Mouse (Mus musculus): ENCODE data around the gene Ahcyl1. TPM values are rescaled to one million over a fixed set of nuclear protein-coding genes. Genes with fewer than 3 reads are reported as not detected.

The Ahcyl1 gene
- 131 and 141 TPM in 2 replicates for polyA plus RNA-seq (2014; fragmentation: Nextera tagmentation; extraction: Ambion mirVana)

DNA sequence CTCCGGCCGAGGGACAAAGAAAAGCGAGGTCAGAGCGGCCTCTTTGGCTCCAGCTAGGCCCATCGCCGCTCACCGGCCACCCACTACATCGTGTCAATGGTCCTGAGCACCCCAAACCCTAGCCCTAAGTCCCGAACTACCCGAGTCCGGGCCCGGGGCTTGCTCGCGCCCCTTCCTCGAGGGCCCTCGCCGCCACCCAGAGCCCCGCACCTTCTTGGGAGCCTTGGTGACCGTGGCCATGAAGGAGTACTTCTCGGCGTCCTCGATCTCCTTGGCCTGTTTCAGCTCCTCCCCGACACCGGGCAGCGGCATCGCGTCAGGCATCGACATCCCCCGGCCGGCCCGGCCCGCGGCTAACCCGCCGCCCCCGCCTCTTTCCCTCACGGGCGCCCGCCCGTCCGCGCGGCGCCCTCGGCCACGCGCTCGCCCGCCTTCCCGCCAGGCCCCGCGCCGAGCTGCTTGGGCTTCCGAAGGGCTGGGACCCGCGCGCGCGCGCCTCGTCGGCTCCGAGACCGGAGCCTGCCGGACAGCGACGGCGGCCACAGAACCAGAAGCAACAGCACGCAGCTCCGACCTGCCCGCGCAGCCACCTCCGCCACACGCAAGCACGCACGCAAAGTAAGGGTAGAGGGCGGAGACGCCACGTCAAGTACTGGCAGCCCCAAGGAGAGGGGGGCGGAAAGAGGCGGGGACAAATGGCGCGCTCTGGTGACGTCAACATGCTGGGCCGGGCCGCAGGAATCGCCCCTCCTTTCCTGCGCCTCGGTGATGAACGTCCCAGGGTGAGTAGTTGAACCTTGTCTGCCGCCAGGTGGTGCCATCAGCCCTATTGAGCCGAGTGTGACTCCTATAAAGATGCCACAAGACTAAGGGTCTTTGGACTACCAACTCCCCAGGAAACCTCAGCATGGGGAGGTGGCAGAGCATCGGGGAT lies at the start of gene Ahcyl1:
TSS of gene Ahcyl1 (minus strand) at position 613 of the 934 bp plus-strand sequence.
- Histone ChIP-seq H3K4me3 (replicated peaks; ENCODE audit: low read length) (peak within 1 kb of the TSS; percentile 66), H3K4me2 (replicated peaks) (peak within 1 kb of the TSS; percentile 95), H3K9ac (peak within 1 kb of the TSS; percentile 85), H3K27ac (peak within 1 kb of the TSS; percentile 91), H3K27me3 (ENCODE audit: control insufficient read depth, insufficient read depth, low read length) (no peaks in the 10 kb centered on the region), H3K4me1 (replicated peaks; ENCODE audit: control insufficient read depth, insufficient read depth, low read length) (peaks cover 37% of the 10 kb centered on the region), H3K36me3 (replicated peaks; ENCODE audit: control insufficient read depth, insufficient read depth) (no peaks in the 10 kb centered on the region), H3K9me3 (ENCODE audit: control insufficient read depth, low read length) (no peaks in the 10 kb centered on the region)
- under 1% methylated on average over 92 of the region's 93 CpGs for WGBS
- DNase-seq (ENCODE audit: low spot score) (peak; percentile 99), ATAC-seq (ENCODE audit: low FRiP score) (peak; percentile 99)

DNA sequence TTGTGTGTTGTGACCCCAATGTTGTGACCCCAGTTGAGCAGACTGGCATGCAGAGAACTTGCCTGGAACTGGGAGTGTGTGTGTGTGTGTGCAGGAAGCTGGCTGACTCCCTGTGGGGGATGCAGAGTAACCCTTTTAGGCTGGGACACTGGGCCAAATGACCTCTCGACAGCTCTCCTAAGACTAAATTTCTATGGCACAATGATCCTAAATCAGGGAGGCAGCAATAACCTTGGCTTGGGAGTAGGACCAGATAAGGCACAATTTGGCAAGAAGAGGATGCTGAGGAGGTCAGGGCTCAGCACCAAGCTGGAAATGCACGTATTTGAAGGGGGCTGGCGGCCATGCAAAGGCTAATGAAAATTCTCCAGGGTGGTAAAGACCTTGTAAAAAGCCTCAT lies 49.7 kb upstream of the Ahcyl1 start:
- 81% methylated on average over 3 of the region's 3 CpGs for WGBS
- Histone ChIP-seq H3K9me3 (ENCODE audit: control insufficient read depth, low read length) (no peaks in the 10 kb centered on the region), H3K4me1 (replicated peaks; ENCODE audit: control insufficient read depth, insufficient read depth, low read length) (peaks cover 8% of the 10 kb centered on the region)

DNA sequence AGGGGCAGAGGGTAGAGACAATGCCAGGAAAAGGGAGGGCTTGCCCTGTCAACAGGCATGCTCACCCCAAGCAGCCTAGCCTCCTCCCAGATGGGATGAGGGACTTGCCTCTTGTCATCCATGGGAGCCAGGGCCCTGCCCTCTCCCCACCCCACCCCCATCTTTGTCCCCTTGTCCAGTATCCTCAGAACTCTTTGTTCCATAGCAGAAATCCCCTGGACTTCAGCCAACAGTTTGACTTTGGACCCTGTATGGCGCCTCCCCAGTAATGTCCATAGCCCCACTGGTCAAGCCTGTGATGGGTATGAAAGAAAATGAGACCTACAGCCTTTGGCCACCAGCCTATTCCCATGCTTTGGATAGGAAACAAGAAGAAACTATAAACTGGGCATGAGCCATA lies 47.3 kb upstream of the Ahcyl1 start:
- Histone ChIP-seq H3K9ac (no peak overlapping the region), H3K27ac (no peak overlapping the region), H3K9me3 (ENCODE audit: control insufficient read depth, low read length) (no peaks in the 10 kb centered on the region), H3K36me3 (replicated peaks; ENCODE audit: control insufficient read depth, insufficient read depth) (no peaks in the 10 kb centered on the region), H3K4me1 (replicated peaks; ENCODE audit: control insufficient read depth, insufficient read depth, low read length) (peaks cover 22% of the 10 kb centered on the region), H3K4me3 (replicated peaks; ENCODE audit: low read length) (no peak overlapping the region), H3K4me2 (replicated peaks) (no peak overlapping the region), H3K27me3 (ENCODE audit: control insufficient read depth, insufficient read depth, low read length) (no peaks in the 10 kb centered on the region)
- 0 out of 2 replicates have a peak, but pooled peaks have one; percentile 25 for ATAC-seq (ENCODE audit: low FRiP score)
- WGBS: 100% methylated on average over 1 of the region's 1 CpGs
- no peak for DNase-seq (ENCODE audit: low spot score)

More for the DNA sequence above, 49.7 kb upstream of the Ahcyl1 start:
- Histone ChIP-seq H3K4me3 (replicated peaks; ENCODE audit: low read length) (no peak overlapping the region), H3K27me3 (ENCODE audit: control insufficient read depth, insufficient read depth, low read length) (no peaks in the 10 kb centered on the region), H3K36me3 (replicated peaks; ENCODE audit: control insufficient read depth, insufficient read depth) (no peaks in the 10 kb centered on the region), H3K4me2 (replicated peaks) (no peak overlapping the region), H3K9ac (no peak overlapping the region), H3K27ac (no peak overlapping the region)
- DNase-seq (ENCODE audit: low spot score) (no peak), ATAC-seq (ENCODE audit: low FRiP score) (no peak)

DNA sequence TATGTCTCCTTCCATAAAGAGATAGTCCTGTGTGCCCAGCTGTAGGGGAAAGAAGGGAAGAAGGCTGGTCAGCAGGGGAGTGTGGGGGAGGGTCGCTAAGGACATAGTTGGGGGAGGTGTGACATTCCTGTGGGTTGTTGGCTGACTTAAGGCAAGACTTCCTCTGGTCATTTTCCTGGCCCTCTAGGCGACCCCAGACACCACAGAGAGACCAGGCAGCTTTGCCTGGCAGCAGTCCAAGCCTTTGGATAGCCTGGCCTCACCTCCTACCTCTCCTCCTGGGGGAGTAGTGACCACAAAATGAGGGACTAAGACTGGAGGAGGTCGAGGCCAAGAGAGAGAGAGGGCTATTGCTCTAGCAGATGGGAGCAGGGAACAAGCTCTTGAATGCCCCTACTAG lies 46.7 kb upstream of the Ahcyl1 start:
- Histone ChIP-seq H3K4me2 (replicated peaks) (no peak overlapping the region), H3K27me3 (ENCODE audit: control insufficient read depth, insufficient read depth, low read length) (no peaks in the 10 kb centered on the region), H3K4me1 (replicated peaks; ENCODE audit: control insufficient read depth, insufficient read depth, low read length) (peaks cover 22% of the 10 kb centered on the region), H3K9me3 (ENCODE audit: control insufficient read depth, low read length) (no peaks in the 10 kb centered on the region), H3K4me3 (replicated peaks; ENCODE audit: low read length) (no peak overlapping the region), H3K9ac (no peak overlapping the region), H3K27ac (no peak overlapping the region), H3K36me3 (replicated peaks; ENCODE audit: control insufficient read depth, insufficient read depth) (no peaks in the 10 kb centered on the region)
- 39% methylated on average over 3 of the region's 3 CpGs for WGBS
- ATAC-seq (ENCODE audit: low FRiP score) (no peak), DNase-seq (ENCODE audit: low spot score) (no peak)

DNA sequence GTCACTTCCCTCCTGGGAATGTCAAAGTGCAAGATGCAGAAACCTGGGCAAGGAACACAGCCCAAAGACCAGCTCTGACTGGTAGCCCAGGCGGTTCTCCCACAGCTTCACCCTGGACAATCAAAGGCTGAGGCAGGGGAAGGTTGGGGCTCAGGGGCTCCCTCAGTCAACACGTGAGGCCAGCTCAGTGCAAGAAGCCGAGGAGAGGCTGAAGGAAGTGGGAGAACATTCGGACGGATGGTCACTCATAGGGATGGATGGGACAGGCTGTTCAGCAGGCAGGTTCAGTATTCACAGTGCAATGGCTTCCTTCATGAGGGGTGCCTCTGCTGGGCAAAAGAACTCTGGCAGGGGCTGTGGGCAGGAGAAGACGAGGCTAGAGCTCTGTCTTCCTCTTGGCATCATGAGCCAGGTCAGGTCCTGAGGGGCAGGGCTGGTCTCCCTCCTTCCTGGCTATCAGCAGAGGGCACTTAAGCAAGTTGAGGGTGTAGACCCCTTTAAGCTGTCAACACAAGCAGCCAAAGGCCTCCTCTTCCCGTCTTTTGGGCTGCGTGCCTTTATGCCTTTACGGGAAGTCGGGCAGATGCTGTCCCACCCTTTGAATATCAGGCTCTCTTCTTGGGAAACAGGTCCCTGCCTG lies 45.8 kb upstream of the Ahcyl1 start:
- Histone ChIP-seq H3K4me2 (replicated peaks) (no peak overlapping the region), H3K4me1 (replicated peaks; ENCODE audit: control insufficient read depth, insufficient read depth, low read length) (peaks cover 22% of the 10 kb centered on the region), H3K4me3 (replicated peaks; ENCODE audit: low read length) (no peak overlapping the region), H3K9ac (no peak overlapping the region), H3K36me3 (replicated peaks; ENCODE audit: control insufficient read depth, insufficient read depth) (no peaks in the 10 kb centered on the region), H3K9me3 (ENCODE audit: control insufficient read depth, low read length) (no peaks in the 10 kb centered on the region), H3K27me3 (ENCODE audit: control insufficient read depth, insufficient read depth, low read length) (no peaks in the 10 kb centered on the region), H3K27ac (no peak overlapping the region)
- WGBS: 94% methylated on average over 10 of the region's 10 CpGs
- DNase-seq (ENCODE audit: low spot score) (no peak), ATAC-seq (ENCODE audit: low FRiP score) (no peak)

DNA sequence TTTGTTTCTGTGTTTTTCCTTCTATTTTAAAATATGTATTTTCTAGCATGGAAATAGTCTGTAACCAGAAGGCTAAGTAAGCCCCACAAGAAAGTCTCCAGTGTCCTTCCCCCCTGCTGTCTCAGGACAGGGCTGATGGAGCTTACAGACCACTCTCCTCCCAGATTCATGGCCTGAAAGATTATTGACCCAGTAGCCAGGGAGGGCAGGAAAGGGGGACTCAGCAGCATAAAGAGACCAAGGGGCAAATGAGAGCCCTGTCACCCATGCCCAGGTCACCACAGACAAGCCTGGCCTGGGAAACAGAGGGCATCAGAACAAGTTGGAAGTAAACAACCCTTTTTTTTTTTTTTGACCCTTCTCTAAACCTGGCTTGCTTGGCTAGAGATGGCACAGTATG lies 45.0 kb upstream of the Ahcyl1 start:
- Histone ChIP-seq H3K4me3 (replicated peaks; ENCODE audit: low read length) (no peak overlapping the region), H3K27ac (peak overlapping the region; percentile 48), H3K9me3 (ENCODE audit: control insufficient read depth, low read length) (no peaks in the 10 kb centered on the region), H3K36me3 (replicated peaks; ENCODE audit: control insufficient read depth, insufficient read depth) (no peaks in the 10 kb centered on the region), H3K4me2 (replicated peaks) (no peak overlapping the region), H3K4me1 (replicated peaks; ENCODE audit: control insufficient read depth, insufficient read depth, low read length) (peaks cover 22% of the 10 kb centered on the region), H3K9ac (no peak overlapping the region), H3K27me3 (ENCODE audit: control insufficient read depth, insufficient read depth, low read length) (no peaks in the 10 kb centered on the region)
- ATAC-seq (ENCODE audit: low FRiP score) (no peak), DNase-seq (ENCODE audit: low spot score) (no peak)

DNA sequence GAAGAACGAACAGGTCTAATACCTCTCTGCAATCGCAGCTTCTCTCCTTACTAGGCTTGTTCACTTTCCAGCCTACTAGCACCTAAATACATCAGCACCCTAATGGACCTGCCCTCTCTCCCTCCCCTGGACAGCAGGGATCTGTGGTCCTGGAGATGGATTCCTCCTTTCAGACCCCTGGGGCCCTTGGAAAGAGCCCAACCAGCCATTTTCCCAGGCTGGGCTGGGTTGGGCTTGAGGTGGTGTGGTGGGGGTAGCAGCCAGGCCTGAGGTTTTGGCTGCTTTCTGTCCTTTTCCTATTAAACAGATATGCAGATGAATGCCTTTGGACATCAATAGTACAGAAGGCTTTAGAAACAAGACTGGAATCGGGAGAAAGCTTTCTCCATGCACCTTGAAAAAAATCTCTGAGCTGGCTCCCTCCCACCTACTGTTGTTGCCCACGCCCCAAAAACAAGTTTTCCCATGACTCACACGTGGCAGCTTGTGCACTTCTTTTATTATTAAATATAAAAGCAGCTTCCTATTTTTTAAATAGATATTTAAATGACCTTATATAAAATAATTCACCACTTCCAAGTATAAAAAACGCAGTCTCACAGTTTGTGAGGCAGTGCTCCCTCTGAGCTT lies 44.3 kb upstream of the Ahcyl1 start:
- Histone ChIP-seq H3K9me3 (ENCODE audit: control insufficient read depth, low read length) (no peaks in the 10 kb centered on the region), H3K4me2 (replicated peaks) (no peak overlapping the region), H3K4me1 (replicated peaks; ENCODE audit: control insufficient read depth, insufficient read depth, low read length) (peaks cover 22% of the 10 kb centered on the region), H3K27ac (peak overlapping the region; percentile 48), H3K36me3 (replicated peaks; ENCODE audit: control insufficient read depth, insufficient read depth) (no peaks in the 10 kb centered on the region), H3K9ac (no peak overlapping the region), H3K27me3 (ENCODE audit: control insufficient read depth, insufficient read depth, low read length) (no peaks in the 10 kb centered on the region), H3K4me3 (replicated peaks; ENCODE audit: low read length) (no peak overlapping the region)
- ATAC-seq (ENCODE audit: low FRiP score) (peak; percentile 84), DNase-seq (ENCODE audit: low spot score) (peak; percentile 69)
- WGBS: 6% methylated on average over 6 of the region's 6 CpGs

DNA sequence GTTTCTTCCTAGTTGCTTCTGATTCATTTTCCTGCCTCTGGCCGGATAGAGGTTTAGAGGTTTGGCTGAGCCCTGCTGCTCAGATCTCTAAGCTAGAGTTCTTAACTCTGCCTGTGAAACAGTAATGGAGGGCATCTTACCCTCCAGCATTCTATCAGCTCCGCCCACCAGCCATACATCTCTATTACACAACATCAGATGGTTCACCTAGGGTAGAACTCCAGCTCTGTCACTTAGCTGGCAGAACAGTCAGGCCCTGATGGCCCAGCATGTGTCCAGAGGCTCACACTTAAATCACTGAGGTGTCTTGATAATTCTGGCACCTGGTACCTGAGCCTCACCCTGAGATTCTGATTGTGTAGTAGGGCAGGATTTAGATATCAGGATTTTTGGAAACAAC lies 43.6 kb upstream of the Ahcyl1 start:
- no peaks in the 10 kb centered on the region for H3K36me3 ChIP-seq (replicated peaks; ENCODE audit: control insufficient read depth, insufficient read depth)
- H3K9ac ChIP-seq: no peak overlapping the region
- H3K9me3 ChIP-seq (ENCODE audit: control insufficient read depth, low read length): no peaks in the 10 kb centered on the region
- H3K4me1 ChIP-seq (replicated peaks; ENCODE audit: control insufficient read depth, insufficient read depth, low read length): peaks cover 22% of the 10 kb centered on the region
- no peaks in the 10 kb centered on the region for H3K27me3 ChIP-seq (ENCODE audit: control insufficient read depth, insufficient read depth, low read length)
- H3K4me2 ChIP-seq (replicated peaks): no peak overlapping the region
- ATAC-seq (ENCODE audit: low FRiP score) (no peak), DNase-seq (ENCODE audit: low spot score) (no peak)
- peak overlapping the region; percentile 48; the same call in 1 of the 2 replicates for H3K27ac ChIP-seq
- WGBS: 79% methylated on average over 2 of the region's 2 CpGs
- H3K4me3 ChIP-seq (replicated peaks; ENCODE audit: low read length): no peak overlapping the region

DNA sequence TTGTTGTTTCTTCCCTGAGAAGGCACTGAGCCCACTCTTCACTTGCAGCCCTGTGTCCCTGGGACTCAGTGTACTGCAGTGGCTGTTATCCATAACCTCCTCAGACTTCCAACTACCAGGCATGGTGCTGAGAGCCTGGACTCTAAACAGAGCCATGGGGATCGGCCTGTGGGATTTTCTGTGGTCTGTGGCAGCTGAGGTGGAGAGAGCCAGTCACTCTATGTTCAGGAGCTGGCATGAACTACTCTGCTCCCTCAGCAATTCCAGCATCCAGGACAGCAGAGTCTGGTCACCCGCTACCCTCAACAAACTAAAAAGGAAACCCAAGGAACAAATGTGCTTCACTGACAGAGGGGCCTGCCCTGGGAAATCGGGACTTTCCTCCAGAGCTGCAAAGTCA lies 43.1 kb upstream of the Ahcyl1 start:
- Histone ChIP-seq H3K4me1 (replicated peaks; ENCODE audit: control insufficient read depth, insufficient read depth, low read length) (peaks cover 22% of the 10 kb centered on the region), H3K4me3 (replicated peaks; ENCODE audit: low read length) (no peak overlapping the region), H3K36me3 (replicated peaks; ENCODE audit: control insufficient read depth, insufficient read depth) (no peaks in the 10 kb centered on the region), H3K27ac (no peak overlapping the region), H3K27me3 (ENCODE audit: control insufficient read depth, insufficient read depth, low read length) (no peaks in the 10 kb centered on the region), H3K9me3 (ENCODE audit: control insufficient read depth, low read length) (no peaks in the 10 kb centered on the region), H3K4me2 (replicated peaks) (no peak overlapping the region), H3K9ac (no peak overlapping the region)
- ATAC-seq (ENCODE audit: low FRiP score) (no peak), DNase-seq (ENCODE audit: low spot score) (no peak)
- WGBS: 83% methylated on average over 3 of the region's 3 CpGs

All from hindbrain, embryonic 14.5 days (tissue).